Mouse (Mus musculus) kidney, embryonic 15.5 days (tissue): ENCODE results near the gene Lcn2. TPM values are rescaled to one million over a fixed set of nuclear protein-coding genes. Genes with fewer than 3 reads are reported as not detected.

Experiments
- ATAC-seq: fragments of 200-750 bp; cut with Nextera tagmentation; replicated peaks from 2 replicates; pipeline ENCODE4 v1.8.0; 2017; ENCODE audit warnings: moderate TSS enrichment; ENCODE audit not compliant: low FRiP score
- H3K27ac ChIP-seq: fragments of 300-500 bp; sonication (generic); 2 replicates; pipeline ENCODE4 v1.5.1; 2015; ENCODE audit warnings: mild to moderate bottlenecking, inconsistent platforms
- H3K27me3 ChIP-seq: fragments of 300-500 bp; sonication (generic); 2 replicates; pipeline ENCODE4 v1.6.1; 2015; ENCODE audit warnings: inconsistent platforms
- H3K36me3 ChIP-seq: fragments of 300-500 bp; sonication (generic); 2 replicates; pipeline ENCODE4 v1.6.1; 2015; ENCODE audit warnings: inconsistent platforms
- H3K4me1 ChIP-seq: fragments of 300-500 bp; sonication (generic); 2 replicates; pipeline ENCODE4 v1.6.1; 2015; ENCODE audit warnings: inconsistent platforms
- H3K4me2 ChIP-seq: fragments of 300-500 bp; sonication (generic); 2 replicates; pipeline ENCODE4 v1.6.1; 2015; ENCODE audit warnings: moderate library complexity, mild to moderate bottlenecking, inconsistent platforms
- H3K4me3 ChIP-seq: fragments of 300-500 bp; sonication (generic); replicated peaks from 2 replicates; pipeline ENCODE4 v1.5.1; 2015; ENCODE audit warnings: mild to moderate bottlenecking, inconsistent platforms
- H3K9ac ChIP-seq: fragments of 300-500 bp; sonication (generic); 2 replicates; pipeline ENCODE4 v1.6.1; 2015; ENCODE audit warnings: mild to moderate bottlenecking, inconsistent platforms
- H3K9me3 ChIP-seq: fragments of 300-500 bp; sonication (generic); replicated peaks from 2 replicates; pipeline ENCODE4 v1.6.1; 2016; ENCODE audit warnings: inconsistent platforms
- WGBS: fragments of 180-500 bp; shearing (Covaris S2); methylation state at CpG from one replicate; pipeline ENCODE4 v1.1.7; 2015; ENCODE audit warnings: mixed read lengths; 5-methylcytosine and 5-hydroxymethylcytosine counted together
- polyA plus RNA-seq: library from polyadenylated mRNA; unstranded; fragments of >200 nt; fragmentation: Nextera tagmentation; extraction: Ambion mirVana; gene quantifications from 2 replicates; pipeline ENCODE4 v1.2.1, GENCODE M21; 2015

The Lcn2 gene
- polyA plus RNA-seq, 1 experiment from 2014 or later = 9.1 TPM

DNA sequence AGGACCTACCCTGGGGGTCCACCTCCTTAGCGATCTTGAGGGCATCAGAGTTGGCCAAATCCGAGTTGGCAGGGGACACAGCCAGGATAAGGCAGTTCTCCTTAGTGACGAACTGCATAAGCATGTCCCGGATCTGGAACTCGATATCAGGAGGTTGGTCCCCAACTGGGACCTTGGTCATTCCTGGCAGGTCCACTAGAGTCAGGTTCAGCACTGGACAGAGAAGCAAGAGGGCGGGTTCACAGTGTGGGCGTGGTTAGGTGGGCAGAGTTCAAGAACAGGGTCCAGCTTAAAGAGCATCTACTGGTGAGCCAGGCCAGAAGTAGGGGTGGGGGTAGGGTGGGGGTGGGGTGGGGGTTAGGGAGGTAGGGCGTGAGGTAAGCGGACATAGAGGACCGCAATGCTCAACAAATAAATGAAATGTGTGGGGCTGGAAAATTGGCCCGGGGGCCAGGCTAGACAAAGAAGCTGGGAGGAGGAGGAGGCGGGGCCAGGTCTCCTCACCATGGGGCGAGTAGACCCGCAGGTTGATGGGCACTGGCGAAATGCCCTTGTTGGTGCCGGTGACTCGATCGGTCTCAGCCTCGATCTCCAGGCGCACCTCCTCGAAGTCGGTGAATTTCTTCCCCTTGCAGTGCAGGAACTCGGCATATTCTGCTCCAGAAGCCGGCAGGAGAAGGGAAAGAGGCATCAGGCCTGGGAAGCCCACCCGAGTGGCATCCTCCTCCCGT lies 48.0 kb downstream of the Lcn2 start:
- Histone ChIP-seq H3K4me3 (no peak overlapping the region), H3K4me2 (no peak overlapping the region), H3K9me3 (no peaks in the 10 kb centered on the region), H3K27me3 (no peaks in the 10 kb centered on the region), H3K36me3 (peaks cover 11% of the 10 kb centered on the region; the same call in 1 of the 2 replicates), H3K9ac (no peak overlapping the region), H3K27ac (no peak overlapping the region), H3K4me1 (peaks cover 9% of the 10 kb centered on the region)
- WGBS = 46% methylated on average over 22 of the region's 26 CpGs
- no peak for ATAC-seq

- ATAC-seq = 0 out of 2 replicates have a peak, but pooled peaks have one; percentile 48
- Histone ChIP-seq H3K9me3 (no peaks in the 10 kb centered on the region), H3K4me3 (no peak overlapping the region), H3K27ac (no peak overlapping the region), H3K27me3 (no peaks in the 10 kb centered on the region), H3K4me1 (peaks cover 9% of the 10 kb centered on the region), H3K4me2 (peak overlapping the region; percentile 18; the same call in 1 of the 2 replicates), H3K36me3 (peaks cover 11% of the 10 kb centered on the region; the same call in 1 of the 2 replicates), H3K9ac (no peak overlapping the region)
- WGBS = 33% methylated on average over 15 of the region's 15 CpGs
Measured at GRCm38 (mm10) chr2:32335888-32336287, 52.2 kb downstream of the Lcn2 start.

Other genes starting within 250 kb of the Lcn2 start
- 49.2 and 49.7 TPM in 2 replicates for gene Prrc2b, start 237.2 kb downstream of the Lcn2 start, polyA plus RNA-seq
- 28.7 and 31.6 TPM in 2 replicates for gene Pomt1, start 151.7 kb downstream of the Lcn2 start, polyA plus RNA-seq
- 72.2 and 74.5 TPM in 2 replicates for gene Uck1, start 128.1 kb downstream of the Lcn2 start, polyA plus RNA-seq
- 23.0 and 27.3 TPM in 2 replicates for gene Golga2, start 100.9 kb downstream of the Lcn2 start, polyA plus RNA-seq
- 419 and 447 TPM in 2 replicates for gene Swi5, start 100.2 kb downstream of the Lcn2 start, polyA plus RNA-seq
- gene Ciz1, start 35.9 kb downstream of the Lcn2 start, polyA plus RNA-seq = 48.7 and 56.6 TPM in 2 replicates
- gene Dnm1, start 34.9 kb downstream of the Lcn2 start, polyA plus RNA-seq = 6.3 and 7.9 TPM in 2 replicates
- gene 1110008P14Rik, start 6.3 kb downstream of the Lcn2 start, polyA plus RNA-seq = 47.1 and 52.1 TPM in 2 replicates
- 30.5 and 31.2 TPM in 2 replicates for gene Ptges2, start 7.6 kb upstream of the Lcn2 start, polyA plus RNA-seq
- 6.3 and 6.8 TPM in 2 replicates for gene Naif1, start 62.2 kb upstream of the Lcn2 start, polyA plus RNA-seq
- 20.4 and 20.7 TPM in 2 replicates for gene Slc25a25, start 63.2 kb upstream of the Lcn2 start, polyA plus RNA-seq
- 14.5 and 15.0 TPM in 2 replicates for gene Fam102a, start 147.1 kb upstream of the Lcn2 start, polyA plus RNA-seq
- gene Dpm2, start 182.6 kb upstream of the Lcn2 start, polyA plus RNA-seq = 103 and 107 TPM in 2 replicates
- 2.0 and 2.7 TPM in 2 replicates for gene Pip5kl1, start 186.5 kb upstream of the Lcn2 start, polyA plus RNA-seq
- 0.10 and 0.17 TPM in 2 replicates for gene 9430097D07Rik, start 187.4 kb upstream of the Lcn2 start, polyA plus RNA-seq
- 22.3 and 23.2 TPM in 2 replicates for gene St6galnac4, start 198.8 kb upstream of the Lcn2 start, polyA plus RNA-seq
- gene St6galnac6, start 211.5 kb upstream of the Lcn2 start, polyA plus RNA-seq = 17.0 and 17.6 TPM in 2 replicates
- gene Ak1, start 233.5 kb upstream of the Lcn2 start, polyA plus RNA-seq = 32.6 and 34.4 TPM in 2 replicates